Mouse (Mus musculus) heart, adult 8-10 months (tissue): ENCODE data around the gene Tnnt2. TPM values are rescaled to one million over a fixed set of nuclear protein-coding genes. Genes with fewer than 3 reads are reported as not detected.

Source experiments
- DNase-seq: peaks from one replicate; pipeline ENCODE4 v3.0.0; 2022; ENCODE audit warnings: low spot score
- total RNA-seq, 4 experiments: library from RNA; stranded (reverse); gene quantifications; 2 replicates each; pipeline ENCODE4 v1.2.4; 2022

The Tnnt2 gene
- total RNA-seq = over 10,000 TPM in 2 of 4 experiments, 1,000 to 10,000 TPM in 2; 8,821 to 11,650 (median 10,060) TPM

- DNase-seq = peak; percentile 64
Measured at GRCm38 (mm10) chr1:135835716-135836483, at the start of gene Tnnt2. Gene Tnnt2 (plus strand): TSS chr1:135836354.

DNA sequence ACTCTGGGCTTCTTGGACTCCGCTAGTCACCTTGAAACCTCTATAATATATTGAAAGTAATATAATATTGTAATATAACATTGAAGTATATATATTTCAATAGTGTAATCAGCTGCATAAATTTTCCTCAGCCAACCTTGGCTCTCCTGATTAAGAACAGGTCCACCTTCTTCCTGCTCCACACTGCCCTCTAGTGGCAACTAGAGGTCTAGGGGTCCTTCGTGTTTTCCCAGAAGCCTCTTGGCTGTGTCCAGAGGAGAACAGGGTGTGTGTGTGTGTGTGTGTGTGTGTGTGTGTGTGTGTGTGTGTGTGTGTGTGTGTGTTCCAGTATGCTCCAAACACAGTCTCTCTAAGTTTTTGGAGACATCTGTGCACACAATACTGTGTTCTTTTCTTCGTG, 48.4 kb upstream of the Tnnt2 start:
- peak; percentile 80 for DNase-seq

- DNase-seq = no peak
Measured at GRCm38 (mm10) chr1:135788708-135789107, 47.4 kb upstream of the Tnnt2 start.

- DNase-seq = peak; percentile 53
Measured at GRCm38 (mm10) chr1:135789815-135790214, 46.3 kb upstream of the Tnnt2 start.

DNA sequence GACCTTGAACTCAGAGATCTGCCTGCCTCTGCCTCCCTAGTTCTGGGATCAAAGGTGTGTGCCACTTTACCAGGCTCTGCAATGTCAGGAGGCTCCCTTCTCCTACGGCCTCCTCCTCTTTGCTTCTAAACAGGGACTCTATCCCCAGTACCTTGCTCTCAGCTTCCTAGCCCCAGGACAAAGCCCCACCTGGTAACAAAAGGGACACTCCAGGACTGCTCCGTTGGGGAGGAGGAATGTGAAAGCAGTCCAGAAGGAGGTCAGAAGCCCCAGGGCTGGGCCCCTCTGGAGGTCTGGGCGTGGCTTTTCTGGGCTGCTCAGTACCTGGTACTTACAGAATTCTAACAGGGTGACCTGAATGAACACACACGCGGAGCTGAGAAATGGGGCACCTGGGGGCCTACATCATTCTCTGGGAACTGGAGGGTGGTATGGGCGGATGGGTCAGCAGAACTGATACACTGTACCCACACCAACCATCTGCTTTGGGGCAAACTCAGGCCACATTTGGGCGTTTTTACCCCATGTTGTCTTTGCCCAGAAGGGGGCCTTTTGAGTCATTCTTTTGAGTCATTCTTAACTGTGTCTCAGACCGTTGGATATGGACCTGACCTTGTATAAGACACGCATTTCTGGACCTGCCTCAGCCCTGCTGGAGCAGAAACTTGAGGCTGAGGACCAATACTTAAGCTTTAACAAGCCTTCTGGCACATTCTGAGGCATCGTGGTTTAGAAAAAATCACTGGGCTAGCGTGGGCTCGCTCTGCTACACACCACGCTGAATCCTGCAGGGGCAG, 43.8 kb upstream of the Tnnt2 start:
- DNase-seq = no peak

DNA sequence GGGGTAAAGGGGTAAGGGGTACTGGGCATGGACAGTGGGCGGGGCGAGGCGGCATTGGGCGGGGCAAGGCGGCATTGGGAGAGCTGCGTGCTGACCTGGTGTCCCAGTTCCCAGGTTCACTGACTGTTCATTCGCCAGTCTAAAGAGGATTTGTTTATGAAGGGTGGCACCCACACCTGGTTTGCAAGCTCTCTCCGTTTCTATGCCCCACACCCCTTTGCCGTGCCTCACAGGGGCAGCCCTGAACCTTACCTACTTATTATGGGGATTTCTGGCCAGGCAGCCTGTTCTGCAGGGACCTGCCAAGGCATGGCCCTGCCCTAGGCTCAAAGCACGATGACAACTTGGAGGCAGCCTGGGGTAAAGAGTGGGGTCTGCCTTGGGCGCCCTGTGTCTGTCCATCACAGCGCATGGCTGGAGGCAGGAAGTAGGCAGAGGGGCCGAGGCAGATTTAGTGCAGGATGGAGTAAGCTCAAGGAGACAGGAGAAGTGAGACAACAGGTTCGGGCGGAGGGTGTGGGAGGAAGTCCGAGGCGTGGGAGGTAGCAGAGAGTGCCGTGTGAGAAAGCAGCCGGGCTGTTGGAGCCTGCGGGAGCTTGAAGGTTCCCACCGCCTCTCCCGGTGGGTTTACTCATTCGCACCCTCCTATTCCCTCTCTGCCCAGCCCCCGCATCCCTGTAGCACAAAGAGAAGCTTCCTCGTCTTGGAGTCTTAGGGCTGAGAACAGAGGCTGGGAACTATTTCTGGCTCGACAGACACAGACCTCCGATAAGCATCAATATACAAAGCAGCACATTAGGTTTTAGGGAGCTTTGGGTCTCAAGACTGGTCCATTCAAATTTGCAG, 42.6 kb upstream of the Tnnt2 start:
- no peak for DNase-seq

DNA sequence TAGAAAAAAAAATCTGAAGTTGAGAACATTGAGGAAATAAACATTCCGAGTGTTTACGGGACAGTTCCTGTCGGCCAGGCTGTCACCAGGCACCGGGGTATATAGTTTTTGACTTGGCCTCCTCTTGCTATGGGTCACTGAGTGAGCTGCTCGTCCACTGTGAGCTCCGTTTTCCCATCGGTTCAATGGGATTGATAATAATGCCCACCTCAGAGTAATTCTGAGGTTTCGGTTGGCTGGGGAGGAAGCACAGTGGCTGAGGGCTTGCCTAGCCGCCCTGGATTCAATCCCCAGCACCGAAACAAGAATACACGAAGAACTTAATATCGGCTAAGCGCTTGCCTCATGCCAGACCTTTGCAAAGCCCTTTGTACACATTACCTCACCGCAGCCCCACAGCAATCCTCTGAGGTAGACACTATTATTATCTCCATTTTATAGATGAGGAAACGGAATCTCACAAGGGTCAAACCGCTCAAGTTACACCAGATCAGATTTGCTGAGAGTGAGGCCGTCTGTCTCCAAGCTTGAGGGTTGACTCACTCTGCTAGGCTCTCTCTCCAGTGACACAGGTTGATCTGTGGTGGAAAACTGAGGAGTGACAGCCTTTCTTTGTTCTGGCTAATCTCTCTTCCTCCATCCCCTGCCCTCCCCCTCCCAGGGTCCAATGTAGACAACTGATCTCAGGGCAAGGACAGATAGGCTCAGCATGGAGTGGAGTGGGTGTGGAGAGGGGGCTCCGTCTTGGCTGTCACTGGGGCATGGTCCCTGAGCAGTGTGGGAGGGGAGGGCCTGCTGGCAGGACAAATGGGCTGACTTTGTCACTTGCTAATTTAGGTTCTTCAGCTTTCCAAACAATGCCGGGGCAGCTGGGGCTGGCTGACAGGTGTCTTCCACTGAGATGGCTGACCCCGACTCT, 41.7 kb upstream of the Tnnt2 start:
- no peak for DNase-seq

DNA sequence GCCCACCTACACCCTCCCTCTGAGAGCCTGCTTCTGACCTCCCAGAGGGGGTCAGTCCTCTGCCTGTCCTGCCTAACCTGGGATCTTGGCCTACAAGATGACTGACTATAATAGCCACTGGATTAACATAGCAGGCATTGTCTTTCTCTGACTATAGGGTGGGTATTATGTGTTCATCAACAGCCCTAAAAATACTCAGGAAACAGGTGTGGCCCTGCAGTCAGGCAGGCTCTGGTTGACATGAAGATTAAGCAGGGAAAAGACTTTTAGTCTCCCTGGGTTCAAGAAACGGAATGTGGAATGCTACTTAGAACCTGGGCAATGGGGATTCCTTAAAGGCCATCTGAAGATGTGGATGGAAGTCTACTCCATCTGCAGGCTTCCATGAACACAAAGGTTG, 37.7 kb upstream of the Tnnt2 start:
- DNase-seq = no peak

DNA sequence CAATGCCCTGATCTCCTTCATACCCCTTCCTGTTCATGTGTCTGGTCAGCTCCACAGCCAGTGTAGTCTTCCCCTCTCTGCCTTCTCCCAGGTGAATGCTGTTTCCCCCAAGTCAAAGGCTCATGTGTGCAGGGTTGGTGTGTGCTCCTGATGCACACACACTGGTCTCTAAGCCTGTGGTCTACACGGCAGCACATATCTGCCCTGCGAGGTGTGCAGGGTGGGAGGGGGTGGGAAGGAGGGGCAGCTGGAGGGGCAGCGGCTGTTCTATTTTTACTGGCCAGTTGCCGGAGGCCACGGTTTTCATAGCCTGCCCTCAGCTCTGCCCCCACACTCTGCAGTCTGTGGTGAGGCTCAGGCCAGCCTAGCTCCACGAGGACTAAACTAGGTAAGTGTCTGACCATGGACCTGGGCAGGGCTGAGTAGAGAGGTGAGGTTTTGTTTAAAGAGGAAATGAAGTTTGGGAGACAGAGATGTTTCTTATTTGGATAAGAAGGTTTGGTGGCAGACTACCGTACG, 37.0 kb upstream of the Tnnt2 start:
- no peak for DNase-seq

DNA sequence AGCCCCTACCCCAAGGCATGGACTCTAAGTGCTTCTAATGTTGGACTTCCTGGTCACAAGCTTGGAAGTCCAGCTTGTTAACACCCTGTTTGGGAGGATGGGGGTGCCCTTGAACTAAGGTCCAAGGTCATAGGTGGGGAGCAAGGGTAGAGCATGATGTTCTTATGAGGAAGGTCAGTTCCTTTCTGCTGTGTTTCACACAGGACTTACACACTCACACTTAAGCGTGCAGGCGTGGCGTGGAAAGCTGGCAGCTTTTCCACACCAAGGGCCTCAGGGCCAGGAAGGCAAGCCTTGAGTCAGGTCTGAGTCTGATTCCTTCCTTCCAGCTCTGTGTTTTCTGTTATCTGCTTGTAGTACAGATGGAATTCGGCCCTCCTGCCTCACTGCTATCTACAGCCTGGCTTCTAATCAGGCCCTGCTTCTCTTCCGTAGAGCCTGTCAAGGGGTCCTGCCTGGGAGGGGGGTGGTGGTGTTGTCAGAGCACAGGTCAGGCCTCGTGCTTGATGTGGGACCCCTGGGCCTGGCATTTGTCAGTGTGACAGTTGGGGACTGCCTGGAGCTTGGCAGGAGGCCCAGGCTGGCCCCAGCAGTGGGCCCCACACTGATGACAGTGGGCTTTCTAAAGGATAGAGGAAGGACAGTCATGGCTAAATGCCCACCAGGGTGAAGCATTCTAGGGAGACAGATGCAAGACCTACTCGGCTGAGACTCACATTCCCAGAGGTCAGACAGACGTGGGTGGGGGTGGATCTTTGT, 35.8 kb upstream of the Tnnt2 start:
- DNase-seq = no peak

DNA sequence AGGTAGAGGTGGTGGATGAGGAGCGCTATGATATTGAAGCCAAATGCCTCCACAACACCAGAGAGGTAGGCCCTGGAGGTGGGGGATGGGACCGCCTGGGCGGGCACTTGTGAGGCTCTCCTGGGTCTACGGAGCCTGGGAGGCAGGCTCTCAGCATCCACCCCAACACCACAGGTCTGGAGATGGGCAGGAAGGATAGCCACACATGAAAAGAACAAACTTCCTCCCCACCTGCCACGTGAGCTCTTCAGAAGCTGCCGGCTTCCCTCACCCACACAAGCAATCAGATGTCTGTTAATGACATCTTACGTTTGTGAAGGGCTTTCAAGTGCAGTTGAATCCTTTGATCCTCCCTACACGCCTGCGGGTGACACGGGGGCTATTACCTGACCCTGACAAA, 28.6 kb upstream of the Tnnt2 start:
- no peak for DNase-seq

DNA sequence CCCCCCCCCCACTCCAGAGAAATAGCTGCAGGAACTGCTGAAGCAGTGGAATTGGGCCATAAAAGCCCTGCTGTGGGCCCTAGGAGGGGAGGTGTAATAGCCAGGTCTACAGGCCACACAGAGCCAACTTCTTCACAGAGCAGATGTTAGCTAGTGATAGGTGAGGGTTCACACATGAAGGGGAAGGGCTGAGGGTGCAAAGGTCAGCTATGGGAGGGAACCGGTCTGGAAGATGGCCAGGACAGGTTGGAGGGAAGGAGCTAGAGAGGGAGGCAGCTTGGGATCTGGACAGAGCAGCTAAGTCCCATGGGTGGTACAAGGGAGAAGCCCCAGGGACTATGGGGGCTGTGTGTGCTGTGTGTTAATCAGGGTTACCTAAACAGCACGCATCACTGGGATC, 26.0 kb upstream of the Tnnt2 start:
- DNase-seq = no peak

DNA sequence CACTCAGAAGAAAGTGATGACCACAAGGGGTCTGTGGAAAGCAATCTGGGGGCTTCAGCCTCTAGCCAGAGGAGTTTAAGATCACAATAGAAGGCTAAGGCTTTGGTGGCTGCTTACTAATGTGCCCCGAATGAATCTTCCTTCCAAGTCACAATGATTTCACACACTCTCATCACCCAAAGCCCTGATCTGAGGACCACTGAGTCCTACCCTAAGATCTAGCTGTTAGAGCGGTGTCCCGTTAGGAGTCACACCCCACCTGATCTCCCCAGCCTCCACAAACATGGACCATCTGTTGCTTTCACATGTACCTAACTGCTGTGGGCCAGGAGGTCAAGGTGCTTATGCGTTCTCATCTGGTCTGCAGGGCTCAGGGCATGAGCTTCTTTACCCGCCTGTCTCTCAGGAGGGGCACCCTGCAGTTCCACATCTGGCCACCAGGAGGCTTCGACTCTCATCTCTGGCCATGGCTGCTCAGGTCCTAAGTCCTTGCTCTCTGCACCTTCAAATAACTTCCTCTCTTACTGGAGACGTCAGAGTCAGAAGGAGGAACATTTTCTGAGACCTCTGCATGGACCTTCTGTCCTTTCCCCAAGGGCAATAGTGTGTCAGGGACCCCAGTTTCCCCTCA, 25.0 kb upstream of the Tnnt2 start:
- DNase-seq = peak; percentile 72

DNA sequence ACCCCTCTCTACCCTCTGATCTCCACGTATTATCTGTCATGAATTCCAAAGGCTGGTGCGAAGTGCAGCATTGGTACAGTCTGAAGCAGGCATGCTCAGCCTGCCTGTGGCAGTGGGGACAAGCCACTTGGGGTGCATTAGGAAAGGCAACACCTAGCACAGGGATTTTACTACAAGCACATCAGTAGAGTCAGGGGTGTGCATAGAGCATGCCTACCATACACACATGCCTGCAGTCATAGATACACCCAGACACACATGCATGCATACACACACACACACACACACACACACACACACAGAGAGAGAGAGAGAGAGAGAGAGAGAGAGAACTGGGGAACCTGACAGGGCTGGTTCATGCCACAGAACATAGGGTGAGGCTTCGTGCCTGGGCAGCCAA, 23.9 kb upstream of the Tnnt2 start:
- DNase-seq = no peak

DNA sequence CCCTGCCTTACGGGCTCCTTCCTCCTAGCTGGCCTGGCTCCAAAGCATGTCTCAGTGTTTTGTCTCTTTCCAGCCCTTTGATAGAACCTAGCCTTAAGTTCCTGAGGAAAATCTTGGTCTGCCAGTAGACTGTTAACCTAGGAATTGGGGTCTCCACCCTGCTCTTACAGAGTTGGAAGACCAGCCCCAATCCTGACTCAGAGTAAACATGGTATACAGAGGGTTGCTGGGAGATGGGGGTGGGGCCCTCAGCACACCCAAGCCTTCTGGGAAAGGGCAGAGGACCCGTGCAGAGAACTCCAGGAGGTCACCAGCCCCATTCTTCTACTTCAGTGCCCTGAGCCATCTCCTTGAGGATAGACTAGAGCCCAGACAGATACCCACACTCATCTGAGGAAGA, 23.5 kb upstream of the Tnnt2 start:
- no peak for DNase-seq

DNA sequence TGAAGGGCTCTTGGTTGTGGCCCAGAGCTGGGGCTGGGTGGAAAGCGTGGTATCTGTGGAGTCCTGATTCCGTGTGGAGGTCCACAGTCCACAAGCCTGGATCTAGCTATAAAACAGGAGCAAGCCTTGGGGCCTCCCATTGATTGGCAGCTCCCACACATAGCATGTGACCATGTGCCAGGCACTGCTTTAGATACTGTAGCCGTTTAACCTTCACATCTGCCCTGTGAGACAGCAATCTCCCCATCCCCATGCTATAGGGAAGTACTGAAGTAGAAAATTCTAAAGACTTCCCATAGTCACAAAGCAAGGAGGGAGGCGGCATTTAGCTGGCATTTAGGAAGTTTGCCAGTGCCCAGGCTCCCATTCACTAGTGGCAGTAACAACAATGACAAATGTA, 23.1 kb upstream of the Tnnt2 start:
- no peak for DNase-seq

DNA sequence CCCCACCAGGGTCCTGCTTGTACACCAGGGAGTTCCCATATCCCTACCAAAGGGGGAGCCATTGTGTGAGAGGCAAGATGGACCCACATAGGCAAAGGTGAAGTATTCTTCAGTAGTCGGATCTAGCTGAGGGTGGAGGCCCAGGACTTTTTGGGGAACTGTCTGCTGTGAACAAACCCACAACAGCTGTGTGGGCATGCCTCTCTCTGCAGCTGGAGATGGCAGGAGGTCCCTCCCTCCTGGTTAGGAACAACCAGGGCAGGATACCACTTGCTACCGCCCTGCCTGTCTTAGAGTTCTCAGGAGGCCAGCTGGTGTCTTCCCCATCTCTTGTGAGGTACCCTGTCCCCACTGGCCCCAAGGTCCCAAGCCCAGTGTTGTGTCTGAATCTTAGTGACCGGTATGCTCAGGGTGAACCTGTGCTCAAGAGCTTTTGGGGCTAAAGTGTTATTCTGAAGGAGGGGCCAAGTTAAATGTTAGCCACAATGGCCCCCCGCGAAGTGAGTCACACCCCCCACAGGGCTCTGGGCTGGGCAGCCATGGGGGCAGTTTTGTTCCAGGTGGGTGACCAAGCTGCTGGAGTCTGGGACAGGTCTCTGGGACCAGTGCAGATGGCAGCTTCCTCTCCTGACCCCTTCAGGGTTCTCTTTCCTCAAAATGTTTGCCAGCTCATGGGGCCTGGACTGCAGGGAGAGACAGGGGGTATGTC, 22.3 kb upstream of the Tnnt2 start:
- no peak for DNase-seq

DNA sequence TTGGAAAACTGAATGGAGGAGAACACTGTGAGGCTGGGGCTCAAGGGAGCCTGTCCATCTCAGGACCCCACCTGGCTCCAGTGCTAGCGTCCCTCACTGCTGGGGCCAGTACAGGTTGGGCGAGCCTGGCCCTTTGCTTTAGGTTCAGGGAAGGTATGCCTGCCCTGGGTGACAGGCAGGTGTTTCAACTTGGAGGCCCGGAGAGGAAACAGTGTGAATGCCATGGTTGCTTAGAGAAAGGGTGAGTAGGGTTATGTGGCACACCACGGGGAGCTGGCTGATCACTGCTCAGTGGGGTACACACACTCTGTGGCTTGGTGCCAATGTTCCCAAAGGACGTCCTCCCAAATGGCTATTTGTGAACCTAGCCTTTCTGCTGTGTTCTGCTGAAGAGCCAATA, 21.6 kb upstream of the Tnnt2 start:
- DNase-seq = no peak

GRCm38 (mm10) chr1:135817595-135817994, 18.6 kb upstream of the Tnnt2 start:
- DNase-seq = no peak
